Mouse (Mus musculus) CH12.LX (cell line): ENCODE results near the gene Noxo1. TPM values are rescaled to one million over a fixed set of nuclear protein-coding genes. Genes with fewer than 3 reads are reported as not detected.
A peak's percentile ranks its signal among the peaks of the same experiment; 100 is the strongest.

Experiments
- DNase-seq: peaks from one replicate; pipeline ENCODE4 v3.0.0-alpha.2; 2013; ENCODE audit errors: extremely low read depth
- H3K27ac ChIP-seq: 2 replicates; pipeline ENCODE4 v1.5.1; 2012; ENCODE audit warnings: low read depth, mild to moderate bottlenecking, control low read depth, moderate library complexity; ENCODE audit not compliant: insufficient read depth
- H3K27me3 ChIP-seq: replicated peaks from 2 replicates; pipeline ENCODE3; 2012; ENCODE audit warnings: inconsistent platforms
- H3K36me3 ChIP-seq, 2 experiments: replicated peaks in 1 of 2; 2 replicates each; pipeline versions ENCODE3 to v1.6.1; 2012; ENCODE audit warnings: inconsistent platforms in 1 of 2, low read length in 1 of 2, mild to moderate bottlenecking in 1 of 2, mixed read lengths in 1 of 2, moderate library complexity in 1 of 2; ENCODE audit not compliant: control insufficient read depth in 1 of 2, insufficient read depth in 1 of 2
- H3K4me1 ChIP-seq, 2 experiments: 2 replicates each; pipeline ENCODE4 v1.6.1; 2012; ENCODE audit warnings: inconsistent platforms in 1 of 2, moderate library complexity in 1 of 2; ENCODE audit not compliant: insufficient read depth in 2 of 2, control insufficient read depth in 1 of 2
- H3K4me2 ChIP-seq: 2 replicates; pipeline ENCODE4 v1.6.1; 2012; ENCODE audit warnings: low read depth, mild to moderate bottlenecking, control low read depth; ENCODE audit not compliant: poor library complexity, insufficient read depth, severe bottlenecking
- H3K4me3 ChIP-seq, 3 experiments: fragments of 150-350 bp in 1 of 3; sonication (generic) in 1 of 3; replicated peaks in 1 of 3; 2 replicates each; pipeline versions ENCODE3 to v1.5.1; 2011 to 2012; ENCODE audit warnings: low read depth in 2 of 3, low read length in 2 of 3, mild to moderate bottlenecking in 2 of 3, moderate library complexity in 2 of 3, control low read depth in 1 of 3, improper control_type of control experiment in 1 of 3, inconsistent platforms in 1 of 3, mixed read lengths in 1 of 3; ENCODE audit not compliant: poor library complexity in 1 of 3
- H3K79me2 ChIP-seq: replicated peaks from 2 replicates; pipeline ENCODE4 v1.6.1; 2012; ENCODE audit warnings: mild to moderate bottlenecking, moderate library complexity; ENCODE audit not compliant: control insufficient read depth, poor library complexity, insufficient read depth, severe bottlenecking; ENCODE audit errors: extremely low read depth
- H3K9ac ChIP-seq: 2 replicates; pipeline ENCODE4 v1.6.1; 2012; ENCODE audit warnings: low read depth, mild to moderate bottlenecking, control low read depth, moderate library complexity; ENCODE audit not compliant: insufficient read depth
- H3K9me3 ChIP-seq: replicated peaks from 2 replicates; pipeline ENCODE3; 2012; ENCODE audit warnings: low read length, inconsistent platforms, mixed read lengths
- BHLHE40 ChIP-seq: IDR thresholded peaks from 2 replicates; pipeline ENCODE4 v1.6.1; 2011; ENCODE audit warnings: mild to moderate bottlenecking, low read depth, low read length, improper control_type of control experiment
- CHD2 ChIP-seq: IDR thresholded peaks from 2 replicates; pipeline ENCODE4 v1.6.1; 2011; ENCODE audit warnings: low read length, improper control_type of control experiment
- CTCF ChIP-seq, 2 experiments: IDR thresholded peaks in 1 of 2; conservative IDR thresholded peaks in 1 of 2; 2 replicates each; pipeline ENCODE4 v1.5.1; 2011 to 2012; ENCODE audit warnings: low read depth in 2 of 2, low read length in 2 of 2, improper control_type of control experiment in 1 of 2, inconsistent platforms in 1 of 2, mild to moderate bottlenecking in 1 of 2, moderate library complexity in 1 of 2
- HCFC1 ChIP-seq: IDR thresholded peaks from 2 replicates; pipeline ENCODE4 v1.6.1; 2012; ENCODE audit warnings: low read depth, mild to moderate bottlenecking, inconsistent platforms, low read length, improper control_type of control experiment
- MAFK ChIP-seq: IDR thresholded peaks from 2 replicates; pipeline ENCODE4 v1.6.1; 2011; ENCODE audit warnings: low read length, improper control_type of control experiment; ENCODE audit not compliant: insufficient replicate concordance
- MAX ChIP-seq: IDR thresholded peaks from 2 replicates; pipeline ENCODE4 v1.6.1; 2011; ENCODE audit warnings: low read length, improper control_type of control experiment
- MYC ChIP-seq: IDR thresholded peaks from 2 replicates; pipeline ENCODE4 v1.6.1; 2011; ENCODE audit warnings: low read depth, mild to moderate bottlenecking, improper control_type of control experiment, low read length
- PAX5 ChIP-seq: IDR thresholded peaks from 2 replicates; pipeline ENCODE4 v1.6.1; 2012; ENCODE audit warnings: low read length, inconsistent platforms, mixed read lengths
- POLR2A ChIP-seq: IDR thresholded peaks from 2 replicates; pipeline ENCODE4 v1.6.1; 2011; ENCODE audit warnings: low read depth, mild to moderate bottlenecking, improper control_type of control experiment, low read length
- POLR2AphosphoS2 ChIP-seq: IDR thresholded peaks from 2 replicates; pipeline ENCODE4 v1.6.1; 2011; ENCODE audit warnings: low read depth, low read length, improper control_type of control experiment
- TBP ChIP-seq: conservative IDR thresholded peaks from 2 replicates; pipeline ENCODE4 v1.6.1; 2011; ENCODE audit warnings: low read depth, low read length, improper control_type of control experiment
- TCF12 ChIP-seq: IDR thresholded peaks from 2 replicates; pipeline ENCODE4 v1.6.1; 2014; ENCODE audit warnings: low read depth, mild to moderate bottlenecking, inconsistent platforms, low read length, improper control_type of control experiment
- USF2 ChIP-seq: conservative IDR thresholded peaks from 2 replicates; pipeline ENCODE4 v1.6.1; 2011; ENCODE audit warnings: low read depth, low read length, improper control_type of control experiment
- ZC3H11A ChIP-seq: IDR thresholded peaks from 2 replicates; pipeline ENCODE4 v1.6.1; 2012; ENCODE audit warnings: low read depth, mild to moderate bottlenecking, inconsistent platforms, low read length, improper control_type of control experiment
- dilution Hi-C: fragments of 300-500 bp; cut with MboI; formaldehyde crosslinking; loops from 2 replicates; pipeline ENCODE4 v1.14.3; 2020; ENCODE audit warnings: low sequenced_read_pairs; ENCODE audit not compliant: extremely low pct_unique_long_range_greater_than_20kb, extremely low pct_ligation_motif_present
- in situ Hi-C: fragments of 300-500 bp; cut with MboI; formaldehyde crosslinking; loops from 3 replicates; pipeline ENCODE4 v1.14.3; 2019; ENCODE audit warnings: low sequenced_read_pairs, low pct_ligation_motif_present, low pct_unique_long_range_greater_than_20kb, mixed read lengths
- polyA plus RNA-seq: library from polyadenylated mRNA; unstranded; fragments of >175 nt; gene quantifications from 2 replicates; pipeline ENCODE4 v1.2.1, GENCODE M21; 2012; ENCODE audit warnings: low read depth; ENCODE audit not compliant: insufficient read length
- total RNA-seq, 2 experiments: library from RNA; depleted of rRNA; stranded (reverse); fragments of 300-350 nt in 1 of 2; fragments of >200 nt in 1 of 2; gene quantifications; 2 replicates each; pipeline ENCODE4 v1.2.3; 2012 to 2014

Gene Noxo1
- total and polyA plus RNA-seq, 3 experiments, result 0.47 to 2.5 (median 0.89) TPM

DNA sequence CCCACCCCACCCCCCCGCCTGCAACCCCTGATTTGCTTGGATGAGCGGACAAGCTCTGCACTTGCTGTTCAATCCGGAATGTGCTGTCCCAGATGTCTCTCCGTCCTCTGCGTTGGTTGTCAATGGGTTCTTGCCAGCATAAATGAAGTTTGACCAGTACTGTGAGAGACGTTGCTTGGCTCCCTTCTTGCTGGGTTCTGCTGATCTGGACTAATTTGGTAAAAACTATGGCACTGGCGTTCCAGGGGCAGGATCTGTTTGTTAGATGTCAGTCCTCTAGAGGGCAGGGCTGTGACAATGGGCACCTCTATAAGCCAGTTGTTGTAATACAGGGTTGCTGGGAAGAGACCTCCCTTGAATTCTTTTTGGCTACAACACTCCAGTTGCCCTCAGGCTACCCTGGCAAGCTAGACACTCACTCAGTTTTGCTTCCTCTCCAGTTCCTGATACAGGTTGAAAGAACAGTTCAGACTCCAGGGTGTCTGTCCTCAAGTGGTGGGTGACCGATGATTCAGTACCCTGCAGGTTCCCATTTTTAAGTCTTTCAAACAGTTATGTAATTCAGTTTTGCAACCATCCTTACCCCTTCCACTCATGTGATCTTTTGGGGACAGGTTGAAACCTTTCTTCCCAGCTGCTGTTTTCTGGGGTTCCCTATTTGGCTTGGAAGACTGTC, 41.2 kb downstream of the Noxo1 start:
- dilution Hi-C loops (no loop called here), in situ Hi-C loops (no loop called here)
- no peaks in the 10 kb centered on the region for H3K79me2 ChIP-seq
- no peaks in the 10 kb centered on the region for H3K9me3 ChIP-seq
- peak; percentile 37 for DNase-seq
- no peak overlapping the region for H3K27ac ChIP-seq
- peak overlapping the region; percentile 81; the same call in 1 of the 2 replicates for H3K9ac ChIP-seq
- H3K4me3 ChIP-seq, result peak overlapping the region; percentile 70 to 95 (median 70)
- H3K4me1 ChIP-seq, result peaks cover 4 to 28% of the 10 kb centered on the region in 2 experiments; a peak in 3 of 4 replicates
- H3K27me3 ChIP-seq, result no peaks in the 10 kb centered on the region
- peak overlapping the region; percentile 82 for H3K4me2 ChIP-seq
- peaks cover 11 to 36% of the 10 kb centered on the region in 2 experiments for H3K36me3 ChIP-seq
- TF ChIP-seq TCF12 (no peak), PAX5 (no peak), POLR2AphosphoS2 (no peak), HCFC1 (no peak), CHD2 (no peak), USF2 (no peak), CTCF (conservative IDR thresholded peaks at IDR 0.05 in 1 of 2, IDR thresholded peaks at IDR 0.05 in 1 of 2; ENCODE audit: low read depth in 2 of 2, low read length in 2 of 2) (peak in 1 of 2 experiments; percentile 47; a peak in 2 of 4 replicates), BHLHE40 (no peak)

GRCm38 (mm10) chr17:24738238-24738637, 42.2 kb downstream of the Noxo1 start:
- no peak overlapping the region for H3K4me2 ChIP-seq
- no peaks in the 10 kb centered on the region for H3K9me3 ChIP-seq
- no peaks in the 10 kb centered on the region for H3K79me2 ChIP-seq
- DNase-seq, result no peak
- in situ Hi-C loops, result no loop called here
- H3K27ac ChIP-seq, result no peak overlapping the region
- H3K36me3 ChIP-seq, result peaks cover 13 to 42% of the 10 kb centered on the region in 2 experiments
- H3K4me3 ChIP-seq, result no peak overlapping the region
- dilution Hi-C loops, result no loop called here
- no peaks in the 10 kb centered on the region for H3K27me3 ChIP-seq
- no peak overlapping the region for H3K9ac ChIP-seq
- TF ChIP-seq MAX, result no peak
- no peak for TF ChIP-seq CHD2
- TF ChIP-seq TCF12, result no peak
- no peak for TF ChIP-seq MAFK
- no peak for TF ChIP-seq MYC
- no peak for TF ChIP-seq HCFC1
- TF ChIP-seq ZC3H11A, result no peak
- no peak for TF ChIP-seq POLR2A
- TF ChIP-seq TBP, result no peak
- peaks cover 4 to 21% of the 10 kb centered on the region in 2 experiments; a peak in 3 of 4 replicates for H3K4me1 ChIP-seq
